Mouse (Mus musculus) adrenal gland, adult 2 months (tissue): Measurements from ENCODE around the gene Nadk. TPM values are rescaled to one million over a fixed set of nuclear protein-coding genes. Genes with fewer than 3 reads are reported as not detected.

ENCODE experiments used
- DNase-seq: peaks from one replicate; pipeline ENCODE4 v3.0.0; 2021
- polyA plus RNA-seq: library from polyadenylated mRNA; depleted of rRNA; stranded (reverse); fragments of >200 nt; gene quantifications from 2 replicates; pipeline ENCODE4 v1.2.3, GENCODE M21; 2012; rRNA removed
- total RNA-seq, 2 experiments: library from RNA; stranded (reverse); gene quantifications; 2 replicates each; pipeline ENCODE4 v1.2.3; 2021

The Nadk gene
- total and polyA plus RNA-seq, 3 experiments, result 184 to 390 (median 322) TPM

- DNase-seq, result no peak
These were observed 40.6 kb downstream of the Nadk start for GRCm38 (mm10) chr4:155602753-155603152.

- DNase-seq, result no peak
These were observed 41.6 kb downstream of the Nadk start for GRCm38 (mm10) chr4:155603801-155604200.

- no peak for DNase-seq
These were observed 43.0 kb downstream of the Nadk start for GRCm38 (mm10) chr4:155605132-155605531.

GRCm38 (mm10) chr4:155606825-155607224 lies 44.6 kb downstream of the Nadk start:
- DNase-seq, result no peak

- no peak for DNase-seq
These were observed 49.7 kb downstream of the Nadk start for GRCm38 (mm10) chr4:155611860-155612259.

- DNase-seq, result no peak
These were observed 51.1 kb downstream of the Nadk start for GRCm38 (mm10) chr4:155613264-155613663.

- DNase-seq, result no peak
These were observed 56.1 kb downstream of the Nadk start for GRCm38 (mm10) chr4:155618321-155618720.

GRCm38 (mm10) chr4:155624338-155625291 lies 62.4 kb downstream of the Nadk start, which contains the start of gene Cdk11b:
TSS of gene Cdk11b (plus strand) at chr4:155624854.
- peak; percentile 96 for DNase-seq

GRCm38 (mm10) chr4:155630267-155630666 lies 68.1 kb downstream of the Nadk start:
- DNase-seq, result no peak

- DNase-seq, result no peak
These were observed 73.8 kb downstream of the Nadk start for GRCm38 (mm10) chr4:155635766-155636499.

Other genes starting within 250 kb of the Nadk start
- gene Prkcz, start 201.0 kb upstream of the Nadk start, total RNA-seq, result 1 to 10 TPM; 4.7 to 6.0 TPM
- 2.5 and 4.0 TPM in 2 replicates for gene Prkcz, start 201.0 kb upstream of the Nadk start, polyA plus RNA-seq
- gene Gabrd, start 164.3 kb upstream of the Nadk start, total RNA-seq, result not detected
- 0.86 and 1.4 TPM in 2 replicates for gene Gabrd, start 164.3 kb upstream of the Nadk start, polyA plus RNA-seq
- gene Cfap74, start 153.2 kb upstream of the Nadk start, total RNA-seq, result under 1 TPM; 0.62 to 0.63 TPM
- 0.50 and 0.65 TPM in 2 replicates for gene Cfap74, start 153.2 kb upstream of the Nadk start, polyA plus RNA-seq
- 10 to 100 TPM in 1 of 2 experiments, 1 to 10 TPM in 1; 7.5 to 13.1 TPM for gene Tmem52, start 93.3 kb upstream of the Nadk start, total RNA-seq
- gene Tmem52, start 93.3 kb upstream of the Nadk start, polyA plus RNA-seq, result 79.1 and 189 TPM in 2 replicates
- 100 to 1,000 TPM; 445 to 452 TPM for gene Gnb1, start 71.0 kb upstream of the Nadk start, total RNA-seq
- 353 and 354 TPM in 2 replicates for gene Gnb1, start 71.0 kb upstream of the Nadk start, polyA plus RNA-seq
- gene Slc35e2, start 39.0 kb downstream of the Nadk start, total RNA-seq, result 10 to 100 TPM; 33.6 to 35.9 TPM
- gene Slc35e2, start 39.0 kb downstream of the Nadk start, polyA plus RNA-seq, result 17.5 and 29.6 TPM in 2 replicates
- gene Cdk11b, start 62.5 kb downstream of the Nadk start, total RNA-seq, result 10 to 100 TPM; 41.6 to 46.7 TPM
- 11.9 and 18.9 TPM in 2 replicates for gene Cdk11b, start 62.5 kb downstream of the Nadk start, polyA plus RNA-seq
- not detected for gene Gm10563, start 83.0 kb downstream of the Nadk start, total RNA-seq
- not detected in 2 replicates for gene Gm10563, start 83.0 kb downstream of the Nadk start, polyA plus RNA-seq
- gene Mmp23, start 91.0 kb downstream of the Nadk start, total RNA-seq, result 1 to 10 TPM; 5.2 to 7.6 TPM
- gene Mmp23, start 91.0 kb downstream of the Nadk start, polyA plus RNA-seq, result 23.2 and 23.9 TPM in 2 replicates
- 10 to 100 TPM; 40.8 to 50.9 TPM for gene Mib2, start 106.8 kb downstream of the Nadk start, total RNA-seq
- gene Mib2, start 106.8 kb downstream of the Nadk start, polyA plus RNA-seq, result 110 and 117 TPM in 2 replicates
- 10 to 100 TPM; 42.6 to 65.1 TPM for gene Fndc10, start 132.0 kb downstream of the Nadk start, total RNA-seq
- 247 and 266 TPM in 2 replicates for gene Fndc10, start 132.0 kb downstream of the Nadk start, polyA plus RNA-seq
- 100 to 1,000 TPM; 104 to 143 TPM for gene Ssu72, start 142.4 kb downstream of the Nadk start, total RNA-seq
- 178 and 190 TPM in 2 replicates for gene Ssu72, start 142.4 kb downstream of the Nadk start, polyA plus RNA-seq
- under 1 TPM; 0.55 to 0.73 TPM for gene Tmem240, start 172.4 kb downstream of the Nadk start, total RNA-seq
- gene Tmem240, start 172.4 kb downstream of the Nadk start, polyA plus RNA-seq, result 2.0 and 3.1 TPM in 2 replicates
- 10 to 100 TPM; 71.4 to 90.7 TPM for gene Atad3a, start 198.7 kb downstream of the Nadk start, total RNA-seq
- 226 and 242 TPM in 2 replicates for gene Atad3a, start 198.7 kb downstream of the Nadk start, polyA plus RNA-seq
- 1 to 10 TPM; 2.5 to 4.8 TPM for gene Vwa1, start 212.3 kb downstream of the Nadk start, total RNA-seq
- gene Vwa1, start 212.3 kb downstream of the Nadk start, polyA plus RNA-seq, result 9.4 and 12.0 TPM in 2 replicates
- gene Tmem88b, start 223.5 kb downstream of the Nadk start, total RNA-seq, result under 1 TPM; 0.52 to 0.62 TPM
- 0.81 and 0.97 TPM in 2 replicates for gene Tmem88b, start 223.5 kb downstream of the Nadk start, polyA plus RNA-seq
- gene Ankrd65, start 228.1 kb downstream of the Nadk start, total RNA-seq, result not detected
- gene Ankrd65, start 228.1 kb downstream of the Nadk start, polyA plus RNA-seq, result 0.11 and 0.16 TPM in 2 replicates
- gene Mrpl20, start 240.5 kb downstream of the Nadk start, total RNA-seq, result 100 to 1,000 TPM; 122 to 141 TPM
- gene Mrpl20, start 240.5 kb downstream of the Nadk start, polyA plus RNA-seq, result 42.1 and 65.2 TPM in 2 replicates